Mouse (Mus musculus) right cerebral cortex, postnatal 4 days (tissue): ENCODE results near the gene Smlr1.

Source experiments
- DNase-seq: peaks from one replicate; pipeline ENCODE4 v3.0.0-alpha.2; 2022

The Smlr1 gene

GRCm38 (mm10) chr10:25488456-25488855 lies 47.6 kb downstream of the Smlr1 start:
- DNase-seq: peak; percentile 81

- no peak for DNase-seq
Observed at GRCm38 (mm10) chr10:25482791-25483190, 53.3 kb downstream of the Smlr1 start.

- DNase-seq: no peak
Observed at GRCm38 (mm10) chr10:25479716-25480115, 56.4 kb downstream of the Smlr1 start.
